Mouse (Mus musculus): ENCODE data around the gene Gm20422.

GRCm38 (mm10) chr8:69799261-69799660, 24.6 kb upstream of the Gm20422 start:
- TF ChIP-seq CTCF (IDR thresholded peaks at IDR 0.05; ENCODE audit: extremely low read depth, insufficient read depth, low read length) (no peak), POLR2A (IDR thresholded peaks at IDR 0.05; ENCODE audit: extremely low read depth, insufficient read depth, low read length) (no peak)
